Comparison of ENCODE assay signal across 27 mouse cellular contexts in genomic region chr1:20839911-20840310, GRCm38 (mm10). TPM values are rescaled to one million over a fixed set of nuclear protein-coding genes. Genes with fewer than 3 reads are reported as not detected.
DNase-seq lines count a peak whose midpoint lies in the region; ATAC-seq and TF ChIP-seq lines count a peak whose summit lies in the region.
"Had no signal": no experiment of that assay in that cellular context is flagged by ENCODE, and none has a peak within 500 bp of the region (broad histone marks: within the 10 kb centered on the region; RNA-seq: fewer than 3 reads in every experiment).

No protein-coding gene starts in this region.

- H3K9me3 ChIP-seq in lung, postnatal 0 days (ENCODE audit: low read length): no peaks in the 10 kb centered on the region
- no peaks in the 10 kb centered on the region for H3K9me3 ChIP-seq in midbrain, embryonic 10.5 days (replicated peaks)
- H3K9me3 ChIP-seq: intestine, embryonic 15.5 days; limb, embryonic 15.5 days had no signal

- WGBS in lung, postnatal 0 days: 62% methylated on average over 3 of the region's 3 CpGs
- WGBS in midbrain, embryonic 10.5 days: 78% methylated on average over 3 of the region's 3 CpGs

- no peak overlapping the region for H3K4me3 ChIP-seq in lung, postnatal 0 days (ENCODE audit: low read depth, low read length)
- no peak overlapping the region for H3K4me3 ChIP-seq in midbrain, embryonic 10.5 days
- H3K4me3 ChIP-seq: intestine, embryonic 15.5 days; limb, embryonic 15.5 days had no signal

- no peaks in the 10 kb centered on the region for H3K27me3 ChIP-seq in lung, postnatal 0 days (replicated peaks; ENCODE audit: insufficient read depth, low read length)
- H3K27me3 ChIP-seq in midbrain, embryonic 10.5 days (ENCODE audit: low read depth, poor library complexity, severe bottlenecking): no peaks in the 10 kb centered on the region
- H3K27me3 ChIP-seq: CH12.LX; intestine, embryonic 15.5 days; limb, embryonic 15.5 days had no signal

- H3K4me1 ChIP-seq in lung, postnatal 0 days (ENCODE audit: insufficient read depth, low read depth, low read length): no peaks in the 10 kb centered on the region
- peaks cover 6% of the 10 kb centered on the region for H3K4me1 ChIP-seq in midbrain, embryonic 10.5 days
- H3K4me1 ChIP-seq: intestine, embryonic 15.5 days; limb, embryonic 15.5 days had no signal

- no peak for TF ChIP-seq EP300 in lung, postnatal 0 days (IDR thresholded peaks at IDR 0.05)

- no peak for TF ChIP-seq CTCF in lung, postnatal 0 days (IDR thresholded peaks at IDR 0.05)

- no peak overlapping the region for H3K4me2 ChIP-seq in lung, postnatal 0 days (replicated peaks; ENCODE audit: low read depth, low read length)
- H3K4me2 ChIP-seq: heart, embryonic 11.5 days; intestine, embryonic 15.5 days; limb, embryonic 15.5 days had no signal

- no peak for ATAC-seq in lung, postnatal 0 days
- ATAC-seq: forebrain, postnatal 0 days; intestine, embryonic 15.5 days had no signal

- peak; percentile 15 for DNase-seq in layer of hippocampus, adult 11-12 months (ENCODE audit: low spot score)
- no peak for DNase-seq in layer of hippocampus, postnatal 10 days (ENCODE audit: low spot score in 2 of 2)
- DNase-seq in brain, adult 2 months (ENCODE audit: low read depth, low spot score): peak; percentile 89
- peak; percentile 79 for DNase-seq in cerebellum, adult 11-12 months
- peak; percentile 86 to 90 for DNase-seq in cerebellum, postnatal 14 days
- DNase-seq in lung, postnatal 0 days (ENCODE audit: low spot score): no peak
- no peak for DNase-seq in embryo, embryonic 10.5 days (ENCODE audit: low spot score)
- DNase-seq in midbrain, embryonic 10.5 days (ENCODE audit: low spot score): no peak
- DNase-seq: adrenal gland, postnatal 25 days; embryo, embryonic 11 days; forebrain, postnatal 0 days; heart, postnatal 10 days; lung, postnatal 14 days; spleen, adult 18-20 months; thymus, postnatal 25 days had no signal

- H3K9ac ChIP-seq in lung, postnatal 0 days (replicated peaks; ENCODE audit: low read depth): no peak overlapping the region
- H3K9ac ChIP-seq: forebrain, postnatal 0 days; intestine, embryonic 15.5 days; limb, embryonic 15.5 days had no signal

- no peaks in the 10 kb centered on the region for H3K36me3 ChIP-seq in lung, postnatal 0 days (ENCODE audit: insufficient read depth, low read length)
- H3K36me3 ChIP-seq in midbrain, embryonic 10.5 days: no peaks in the 10 kb centered on the region
- H3K36me3 ChIP-seq: intestine, embryonic 15.5 days; limb, embryonic 15.5 days had no signal

- H3K27ac ChIP-seq in lung, postnatal 0 days (ENCODE audit: low read length): no peak overlapping the region
- no peak overlapping the region for H3K27ac ChIP-seq in midbrain, embryonic 10.5 days (replicated peaks)
- H3K27ac ChIP-seq: intestine, embryonic 15.5 days; limb, embryonic 15.5 days had no signal

RNA-seq across cellular contexts. Expression of gene Mcm3, which starts 19.8 kb away (rescaled TPM):
- total RNA-seq in layer of hippocampus, postnatal 10 days (2021): 1 to 10 TPM; 7.2 to 9.5 TPM
- polyA plus RNA-seq in lung, postnatal 0 days (2015; fragmentation: Nextera tagmentation; extraction: Ambion mirVana): 20.4 and 20.9 TPM in 2 replicates
- 269 and 296 TPM in 2 replicates for polyA plus RNA-seq in midbrain, embryonic 10.5 days (2016; fragmentation: Nextera tagmentation; extraction: Ambion mirVana)

RNA-seq across cellular contexts. Expression of gene Il17f, which starts 49.5 kb away (rescaled TPM):
- total RNA-seq in layer of hippocampus, postnatal 10 days (2021): under 1 TPM; 0.62 to 0.89 TPM
- polyA plus RNA-seq in lung, postnatal 0 days (2015; fragmentation: Nextera tagmentation; extraction: Ambion mirVana): not detected in 2 replicates
- 0.24 TPM in 1 of 2 replicates, not detected in the other for polyA plus RNA-seq in midbrain, embryonic 10.5 days (2016; fragmentation: Nextera tagmentation; extraction: Ambion mirVana)
- total RNA-seq: adrenal gland, postnatal 25 days; forebrain, postnatal 0 days; gastrocnemius, adult 18-20 months; heart, postnatal 10 days; left cerebral cortex, postnatal 14 days; MEL had no signal
- polyA plus RNA-seq: embryonic facial prominence, embryonic 14.5 days; forebrain, postnatal 0 days; gonadal fat pad, adult 2 months; heart, embryonic 11.5 days; hindbrain, embryonic 11.5 days; intestine, embryonic 15.5 days; kidney, embryonic 14.5 days; liver, embryonic 16.5 days had no signal

RNA-seq across cellular contexts. Expression of gene Paqr8, which starts 50.5 kb away (rescaled TPM):
- 100 to 1,000 TPM in 1 of 2 experiments, 10 to 100 TPM in 1; 93.1 to 132 TPM for total RNA-seq in layer of hippocampus, postnatal 10 days (2021)
- 4.8 and 8.3 TPM in 2 replicates for polyA plus RNA-seq in lung, postnatal 0 days (2015; fragmentation: Nextera tagmentation; extraction: Ambion mirVana)
- polyA plus RNA-seq in midbrain, embryonic 10.5 days (2016; fragmentation: Nextera tagmentation; extraction: Ambion mirVana): 5.3 and 6.4 TPM in 2 replicates

Comparison
In these comparisons a context has a peak if more than half of its experiments do, and no peak if none do; other contexts are left out.
1. DNase-seq: peak in layer of hippocampus, adult 11-12 months (single experiment), brain, adult 2 months (single experiment), cerebellum, adult 11-12 months (single experiment) and cerebellum, postnatal 14 days (2 of 2); none in layer of hippocampus, postnatal 10 days (0 of 2), lung, postnatal 0 days (single experiment), embryo, embryonic 10.5 days (single experiment) and midbrain, embryonic 10.5 days (single experiment).
2. RNA of gene Mcm3, which starts 19.8 kb away (polyA plus RNA-seq): 269 to 296 TPM in midbrain, embryonic 10.5 days; 20.4 to 20.9 TPM in lung, postnatal 0 days; every median in the first group is over 10 times any median in the second.